Mouse (Mus musculus): ENCODE results near the gene Cox7c.
"Not testable (repeated sequence)": the region's sequence is repeated elsewhere in the genome, so short reads cannot be mapped to it uniquely, and the experiment has no call there.

Gene Cox7c

DNA sequence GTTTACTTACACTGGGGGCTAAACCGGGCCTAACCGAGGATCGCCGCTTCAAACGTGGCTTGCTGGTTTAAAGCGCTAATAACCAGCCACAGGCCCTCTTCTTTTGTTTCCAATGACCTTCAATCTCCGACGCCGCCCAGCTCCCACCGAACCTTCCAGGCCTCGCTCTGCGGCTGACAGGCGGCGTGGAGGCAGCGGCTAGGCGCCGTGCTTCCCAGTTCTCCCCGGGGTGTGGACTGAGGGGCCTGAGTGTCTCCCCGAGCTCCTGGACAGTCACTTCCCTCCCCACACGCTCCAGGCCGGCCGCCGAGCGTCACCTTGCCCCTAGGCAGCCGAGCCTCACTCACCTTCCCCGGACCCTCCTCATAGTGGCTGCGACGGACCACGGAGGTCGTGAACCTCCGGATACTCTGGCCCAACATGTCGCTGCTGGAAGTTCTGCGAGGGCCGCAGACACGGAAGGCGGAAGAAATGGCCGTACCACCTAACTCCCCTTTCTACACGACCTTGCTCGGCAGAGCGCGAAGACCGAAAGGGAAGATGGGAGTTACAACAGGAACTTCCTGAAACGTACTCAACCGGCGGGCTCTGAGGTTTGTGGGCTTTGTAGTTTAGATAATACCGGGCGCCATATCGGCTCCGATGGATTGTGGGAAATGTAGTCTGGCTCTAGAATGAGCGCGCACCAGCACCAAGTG, at the start of gene Cox7c:
Cox7c (minus strand) TSS at position 651 of the 698 bp plus-strand sequence.
- peak; percentile 84 to 92 for DNase-seq

DNA sequence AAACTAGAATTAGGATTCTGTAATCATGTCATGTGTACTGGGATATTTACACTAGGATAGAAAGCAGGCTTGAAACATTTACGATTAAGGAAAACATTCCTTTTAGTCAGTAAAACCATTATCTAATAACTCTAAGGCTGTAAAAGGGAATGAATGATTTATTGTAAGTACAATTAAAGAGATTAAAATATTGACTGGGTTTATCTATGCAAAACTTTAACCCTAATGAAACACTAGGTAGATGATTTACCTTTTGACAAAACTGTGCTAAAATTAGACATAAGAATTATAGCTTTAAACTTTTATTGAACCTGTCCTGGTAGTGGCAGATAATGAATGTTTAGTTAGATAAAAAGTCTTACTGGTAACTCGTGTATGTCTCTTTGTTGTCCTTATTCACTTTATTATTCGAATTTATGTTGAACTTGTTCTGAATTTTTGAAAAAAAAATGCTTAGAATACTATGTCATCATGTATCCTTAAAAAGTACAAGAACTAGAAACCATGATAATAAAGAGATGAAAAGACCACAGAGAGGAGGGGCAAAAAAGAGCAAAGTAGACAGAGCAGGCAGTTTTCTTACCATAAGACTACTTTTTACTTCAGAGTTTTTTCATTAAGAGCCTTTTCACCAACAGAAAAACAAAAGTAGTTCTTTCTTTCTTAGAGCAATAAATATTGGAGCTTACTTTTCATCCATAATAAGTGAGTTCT, 21.5 kb upstream of the Cox7c start:
- DNase-seq: no peak

DNA sequence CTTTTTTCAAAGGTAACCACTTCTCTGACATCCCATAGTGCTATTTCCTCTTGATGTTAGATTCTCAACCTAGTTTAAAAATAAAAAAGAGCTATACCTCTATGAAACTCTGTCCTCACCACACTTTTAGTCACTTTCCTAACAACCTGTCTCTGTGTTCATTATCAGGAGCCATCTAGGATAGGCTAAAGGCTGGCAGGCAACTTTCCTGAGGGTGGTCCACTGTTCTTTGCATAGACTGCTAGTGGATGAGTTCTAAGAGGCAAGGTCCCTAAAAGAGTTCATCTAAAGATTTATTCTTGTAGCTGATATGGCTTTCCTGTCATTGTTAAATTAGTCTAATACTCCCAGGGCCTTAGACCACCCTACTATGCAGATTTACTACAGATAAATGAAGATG, 20.8 kb upstream of the Cox7c start:
- DNase-seq: no peak

DNA sequence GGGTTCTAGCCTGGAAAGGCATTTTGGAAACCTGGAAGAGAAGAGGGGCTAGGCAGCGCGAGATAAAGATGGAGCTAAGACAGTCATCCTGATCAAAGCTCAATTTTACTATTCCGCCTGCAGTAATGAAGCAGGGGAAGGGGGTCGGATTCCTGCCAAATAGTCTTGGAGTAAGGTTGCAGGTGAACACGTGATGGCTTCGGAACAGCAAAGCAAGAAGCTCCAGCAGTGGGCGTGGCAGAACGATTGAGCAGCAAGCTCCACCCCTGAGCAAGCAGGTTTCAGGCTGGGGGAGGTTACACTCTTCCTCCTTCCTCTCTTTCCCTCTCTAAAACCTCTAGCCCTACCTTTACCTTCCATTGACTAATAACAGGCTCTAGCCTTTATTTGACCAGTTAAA, 7.4 kb upstream of the Cox7c start:
- not testable (repeated sequence) for DNase-seq

DNA sequence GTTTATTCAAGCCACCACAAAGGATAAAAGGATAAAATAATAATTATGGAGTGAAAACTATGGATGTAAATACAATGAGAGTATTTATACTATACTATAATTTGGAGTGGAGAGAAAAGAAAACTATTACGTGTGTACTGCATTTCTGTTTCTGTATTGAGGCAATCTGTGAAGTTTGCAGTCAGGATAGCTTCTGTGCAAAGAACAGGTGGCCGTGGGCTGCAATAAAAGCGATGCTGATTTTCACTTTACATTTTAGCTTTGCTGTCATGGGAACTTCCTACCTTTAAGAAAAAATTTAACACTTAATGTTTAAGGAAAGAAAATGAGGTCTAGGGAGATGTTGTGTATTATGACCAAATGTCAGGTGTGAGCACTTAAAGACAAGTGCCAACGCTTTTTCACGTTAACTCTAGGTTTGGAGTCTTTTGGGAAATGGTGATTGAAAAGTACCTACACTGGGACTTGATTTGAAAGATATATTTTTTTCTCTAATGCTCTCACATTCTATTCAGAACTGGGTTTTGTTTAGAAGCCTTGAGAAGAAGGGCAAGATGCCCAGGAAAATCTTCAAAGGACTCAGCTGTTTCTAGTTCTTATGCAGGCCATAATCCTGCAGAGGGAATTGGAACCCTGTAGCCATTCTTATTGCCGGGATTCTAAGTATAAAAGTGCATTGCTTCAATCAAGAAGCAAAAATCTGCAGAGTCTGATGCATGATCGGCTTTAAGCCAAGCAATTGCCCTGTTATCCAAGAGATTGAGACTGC, 41.6 kb downstream of the Cox7c start:
- DNase-seq: no peak
